11 mouse cellular contexts compared by ENCODE assay signal in the genomic region with DNA sequence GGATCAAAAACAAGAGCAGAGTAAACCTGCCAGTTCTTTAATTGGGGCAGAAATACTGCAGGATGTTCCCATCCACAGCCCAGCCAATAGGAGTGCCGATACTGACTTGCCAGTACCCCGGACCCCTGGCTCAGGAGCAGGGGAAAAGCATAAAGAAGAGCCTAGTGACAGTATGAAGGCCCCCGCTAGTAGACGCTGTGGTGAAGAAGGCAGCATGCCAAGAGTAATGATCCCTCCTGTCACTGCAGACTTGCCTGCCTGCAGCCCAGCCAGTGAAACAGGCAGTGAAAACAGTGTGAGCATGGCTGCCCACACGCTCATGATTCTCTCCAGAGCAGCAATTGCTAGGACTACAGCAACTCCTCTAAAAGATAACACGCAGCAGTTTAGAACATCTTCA. TPM values are rescaled to one million over a fixed set of nuclear protein-coding genes. Genes with fewer than 3 reads are reported as not detected.
DNase-seq lines count a peak whose midpoint lies in the region; ATAC-seq lines count a peak whose summit lies in the region.
"Had no signal": no experiment of that assay in that cellular context is flagged by ENCODE, and none has a peak within 500 bp of the region (broad histone marks: within the 10 kb centered on the region; RNA-seq: fewer than 3 reads in every experiment).

No protein-coding gene starts in this region.

- peak; percentile 4 for DNase-seq in adrenal gland, postnatal 25 days
- DNase-seq in adrenal gland, postnatal 4 days (ENCODE audit: low spot score in 2 of 2), result no peak
- peak; percentile 23 to 43 for DNase-seq in left cerebral cortex, adult 18-20 months (ENCODE audit: low spot score in 2 of 2)
- DNase-seq in left cerebral cortex, adult 11 months (ENCODE audit: low spot score), result no peak
- peak; percentile 17 for DNase-seq in cerebellum, adult 11-12 months
- peak; percentile 31 to 56 for DNase-seq in layer of hippocampus, postnatal 36 days
- DNase-seq: gastrocnemius, postnatal 36 days; kidney, adult 2 months; thymus, adult 2 months had no signal

- no peak for ATAC-seq in granulocyte monocyte progenitor cell, adult 5-6 weeks (replicated peaks; ENCODE audit: poor library complexity, severe bottlenecking)
- no peak for ATAC-seq in CD4-positive, CD25-positive, alpha-beta regulatory T cell, adult 4 months

RNA-seq across cellular contexts. Expression of a gene that starts 33.8 kb away (rescaled TPM):
- total RNA-seq in adrenal gland, postnatal 25 days (2021), result 14.5 TPM in 2 replicates
- total RNA-seq in adrenal gland, postnatal 4 days (2021), result 10 to 100 TPM; 21.3 to 24.4 TPM
- total RNA-seq in left cerebral cortex, adult 18-20 months (2021), result 10 to 100 TPM; 18.9 to 22.0 TPM
- 10 to 100 TPM; 16.8 to 19.9 TPM for total RNA-seq in layer of hippocampus, postnatal 36 days (2021)
- total RNA-seq in granulocyte monocyte progenitor cell, adult 5-6 weeks (2014; fragmentation: Nextera tagmentation), result 28.8 and 30.8 TPM in 2 replicates
- total RNA-seq in granulocyte monocyte progenitor cell, adult 5-6 weeks (2017), result 19.8 and 26.6 TPM in 2 replicates
- 10 to 100 TPM; 13.0 to 16.9 TPM for polyA plus RNA-seq in CD4-positive, CD25-positive, alpha-beta regulatory T cell, adult 4 months (2017; shearing (Covaris generic))

RNA-seq across cellular contexts. Expression of a gene that starts 34.1 kb away (rescaled TPM):
- total RNA-seq in adrenal gland, postnatal 25 days (2021), result 12.3 and 21.1 TPM in 2 replicates
- total RNA-seq in adrenal gland, postnatal 4 days (2021), result 10 to 100 TPM; 17.4 to 20.9 TPM
- total RNA-seq in left cerebral cortex, adult 18-20 months (2021), result 10 to 100 TPM; 14.0 to 16.2 TPM
- 10 to 100 TPM; 19.7 to 21.7 TPM for total RNA-seq in layer of hippocampus, postnatal 36 days (2021)
- total RNA-seq in granulocyte monocyte progenitor cell, adult 5-6 weeks (2014; fragmentation: Nextera tagmentation), result 34.1 and 53.2 TPM in 2 replicates
- total RNA-seq in granulocyte monocyte progenitor cell, adult 5-6 weeks (2017), result 39.6 and 57.4 TPM in 2 replicates
- 10 to 100 TPM; 27.8 to 35.4 TPM for polyA plus RNA-seq in CD4-positive, CD25-positive, alpha-beta regulatory T cell, adult 4 months (2017; shearing (Covaris generic))

RNA-seq across cellular contexts. Expression of a gene that starts 39.5 kb away (rescaled TPM):
- 135 and 154 TPM in 2 replicates for total RNA-seq in adrenal gland, postnatal 25 days (2021)
- 100 to 1,000 TPM; 148 to 192 TPM for total RNA-seq in adrenal gland, postnatal 4 days (2021)
- total RNA-seq in left cerebral cortex, adult 18-20 months (2021), result 10 to 100 TPM; 56.7 to 59.2 TPM
- total RNA-seq in layer of hippocampus, postnatal 36 days (2021), result 10 to 100 TPM; 60.2 to 61.8 TPM
- 77.9 and 82.3 TPM in 2 replicates for total RNA-seq in granulocyte monocyte progenitor cell, adult 5-6 weeks (2014; fragmentation: Nextera tagmentation)
- total RNA-seq in granulocyte monocyte progenitor cell, adult 5-6 weeks (2017), result 69.8 and 79.4 TPM in 2 replicates
- 10 to 100 TPM; 64.2 to 91.4 TPM for polyA plus RNA-seq in CD4-positive, CD25-positive, alpha-beta regulatory T cell, adult 4 months (2017; shearing (Covaris generic))

Comparison
In these comparisons a context has a peak if more than half of its experiments do, and no peak if none do; other contexts are left out.
1. DNase-seq: peak in adrenal gland, postnatal 25 days (single experiment), left cerebral cortex, adult 18-20 months (2 of 2), cerebellum, adult 11-12 months (single experiment) and layer of hippocampus, postnatal 36 days (2 of 2); none in adrenal gland, postnatal 4 days (0 of 2) and left cerebral cortex, adult 11 months (single experiment).